Mouse (Mus musculus) right cerebral cortex, postnatal 14 days (tissue): ENCODE data around the gene Cela1.

ENCODE experiments used
- DNase-seq: peaks from one replicate; pipeline ENCODE4 v3.0.0; 2022

The Cela1 gene

DNA sequence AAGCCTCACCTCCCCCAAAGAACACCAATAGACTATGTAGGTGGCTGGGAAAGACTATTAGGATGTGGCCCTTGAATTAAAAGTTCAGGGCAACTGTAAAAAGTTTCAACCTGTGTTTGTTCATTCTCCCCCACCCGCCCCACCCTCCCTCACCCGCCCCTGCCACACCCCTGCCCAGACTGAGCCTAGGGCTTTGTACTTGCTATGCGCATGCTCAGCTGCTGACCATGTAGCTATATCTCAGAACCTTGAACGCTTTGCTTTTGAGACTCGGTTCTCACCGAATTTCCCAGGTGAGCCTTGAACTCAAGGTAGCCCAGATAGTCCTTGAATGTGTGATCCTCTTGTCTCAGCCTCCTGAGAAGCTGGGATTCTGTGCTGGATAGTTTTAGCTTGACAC lies 14.1 kb upstream of the Cela1 start:
- DNase-seq = no peak

GRCm38 (mm10) chr15:100701108-100701507 lies 13.4 kb upstream of the Cela1 start:
- DNase-seq = no peak

DNA sequence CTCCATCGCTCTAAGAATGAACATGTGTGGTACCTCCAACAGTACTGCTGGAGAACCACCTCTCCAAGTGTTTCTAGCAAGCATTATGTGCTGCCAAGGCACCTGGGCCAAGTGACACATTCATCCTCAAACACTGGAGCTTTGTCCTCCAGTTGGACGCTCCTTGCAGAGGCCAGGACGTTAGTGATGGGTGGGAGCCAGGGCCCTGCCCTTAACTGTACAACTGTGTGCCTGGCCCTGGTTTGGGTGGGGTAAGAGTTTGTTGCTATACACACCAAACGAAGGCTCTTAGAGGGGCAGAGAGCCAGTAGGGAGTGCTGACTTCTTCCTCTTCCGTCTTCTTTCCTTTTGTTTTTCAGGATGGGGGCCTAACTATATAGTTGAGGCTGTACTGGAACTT lies 12.7 kb upstream of the Cela1 start:
- DNase-seq = no peak

DNA sequence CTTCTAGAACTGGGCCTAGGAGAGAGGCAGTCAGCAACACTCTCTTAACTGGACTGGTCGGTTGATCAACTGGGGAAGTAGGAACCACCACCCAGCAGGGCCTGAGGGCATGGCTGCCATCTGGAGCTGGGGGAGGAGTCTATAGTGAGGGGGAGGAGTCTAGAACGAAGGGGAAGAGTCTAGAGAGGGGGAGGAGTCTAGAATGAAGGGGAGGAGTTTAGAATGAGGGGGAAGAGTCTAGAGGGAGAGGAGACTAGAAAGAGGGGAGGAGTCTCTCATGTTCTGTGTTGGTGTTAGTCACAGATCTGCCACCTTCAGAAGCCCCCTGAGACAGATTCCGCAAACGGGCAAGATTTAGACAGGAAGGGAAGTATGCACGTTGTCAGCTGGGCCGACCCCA lies 11.7 kb upstream of the Cela1 start:
- no peak for DNase-seq

GRCm38 (mm10) chr15:100698078-100698477 lies 10.4 kb upstream of the Cela1 start:
- DNase-seq = no peak

GRCm38 (mm10) chr15:100694406-100694805 lies 6.7 kb upstream of the Cela1 start:
- no peak for DNase-seq

GRCm38 (mm10) chr15:100691990-100692389 lies 4.3 kb upstream of the Cela1 start:
- DNase-seq = no peak

DNA sequence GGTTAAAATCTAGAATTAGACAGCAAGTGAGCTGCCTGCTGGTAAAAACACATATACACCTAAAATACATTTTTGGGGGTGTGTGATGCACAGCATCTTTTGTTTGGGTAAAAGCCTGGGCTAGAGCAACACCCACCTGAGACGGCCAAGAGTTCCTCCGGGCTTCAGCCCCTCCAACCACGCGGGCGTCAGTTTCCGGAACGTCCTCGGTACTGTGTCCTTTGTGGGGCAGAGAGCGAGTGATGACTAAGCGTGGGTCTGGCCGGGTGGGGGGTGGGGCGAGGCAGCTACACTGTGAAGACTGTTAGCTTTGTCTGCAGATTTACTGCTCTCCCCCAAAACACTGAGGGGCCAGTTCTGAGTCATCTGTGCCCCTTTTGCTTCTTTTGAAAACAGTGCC lies 732 bp downstream of the Cela1 start:
- DNase-seq = peak; percentile 30

- DNase-seq = no peak
Observed at GRCm38 (mm10) chr15:100686434-100686833, 1.3 kb downstream of the Cela1 start.

GRCm38 (mm10) chr15:100685849-100686248 lies 1.9 kb downstream of the Cela1 start:
- DNase-seq = no peak

GRCm38 (mm10) chr15:100685255-100685654 lies 2.5 kb downstream of the Cela1 start:
- DNase-seq = no peak

GRCm38 (mm10) chr15:100684450-100684849 lies 3.3 kb downstream of the Cela1 start:
- no peak for DNase-seq

- peak; percentile 83 for DNase-seq
Observed at GRCm38 (mm10) chr15:100683041-100683440, 4.7 kb downstream of the Cela1 start.

DNA sequence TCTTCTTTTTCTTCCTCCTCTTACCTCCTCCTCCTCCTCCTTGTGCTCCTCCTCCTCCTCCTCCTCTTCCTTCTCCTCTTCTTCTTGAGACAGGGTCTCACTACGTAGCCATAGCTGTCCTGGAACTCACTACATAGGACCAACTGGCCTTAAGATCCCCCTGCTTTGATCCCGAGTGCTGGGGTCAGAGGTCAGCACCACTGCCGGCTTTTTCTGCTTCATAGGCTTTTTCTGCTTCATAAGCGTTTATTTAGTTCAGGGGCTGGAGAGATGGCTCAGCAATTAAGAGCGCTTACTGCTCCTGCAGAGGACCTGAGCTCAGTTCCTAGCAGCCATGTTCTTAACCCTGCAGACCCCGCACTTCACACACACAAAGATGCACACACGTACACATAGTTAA lies 6.0 kb downstream of the Cela1 start:
- DNase-seq = no peak

DNA sequence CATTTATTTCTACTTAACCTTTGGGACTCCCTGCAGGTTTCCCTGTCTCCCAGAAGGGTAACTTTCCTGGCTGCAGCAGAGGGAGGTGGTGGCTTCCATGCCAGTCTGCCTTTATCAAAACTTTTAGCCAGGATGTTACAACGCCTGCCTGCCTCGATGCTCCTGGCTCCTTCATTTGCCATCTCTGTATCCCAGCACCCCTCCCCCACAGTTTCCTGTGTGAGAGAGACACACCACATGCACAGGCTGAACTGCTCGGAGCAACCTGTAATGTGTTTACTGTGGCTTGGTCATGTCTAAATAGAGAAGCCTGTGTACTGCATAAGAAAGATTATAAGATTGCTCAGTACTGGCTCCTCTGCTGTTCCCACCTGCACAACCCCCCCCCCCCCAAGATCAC lies 7.3 kb downstream of the Cela1 start:
- no peak for DNase-seq

- no peak for DNase-seq
Observed at GRCm38 (mm10) chr15:100679005-100679404, 8.7 kb downstream of the Cela1 start.

DNA sequence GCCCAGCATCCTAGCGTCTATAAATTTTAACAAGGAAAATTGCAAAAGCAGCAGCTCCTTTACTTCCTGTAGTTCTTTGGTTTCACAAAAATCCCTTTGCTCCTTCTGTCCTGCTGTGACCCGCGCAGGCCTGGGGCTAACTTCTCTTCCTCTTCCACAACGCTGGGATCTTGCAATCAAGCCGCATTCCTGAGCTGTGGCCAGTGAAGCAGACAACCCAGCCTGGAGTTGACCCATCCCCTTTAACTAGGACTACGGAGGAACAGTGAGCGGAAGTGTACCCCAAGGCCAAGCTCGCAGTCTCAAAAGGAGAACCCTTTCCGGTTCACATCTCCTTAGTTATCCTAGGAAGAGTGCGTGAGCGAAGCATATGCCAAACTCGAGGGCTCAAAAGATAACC lies 9.1 kb downstream of the Cela1 start:
- no peak for DNase-seq

DNA sequence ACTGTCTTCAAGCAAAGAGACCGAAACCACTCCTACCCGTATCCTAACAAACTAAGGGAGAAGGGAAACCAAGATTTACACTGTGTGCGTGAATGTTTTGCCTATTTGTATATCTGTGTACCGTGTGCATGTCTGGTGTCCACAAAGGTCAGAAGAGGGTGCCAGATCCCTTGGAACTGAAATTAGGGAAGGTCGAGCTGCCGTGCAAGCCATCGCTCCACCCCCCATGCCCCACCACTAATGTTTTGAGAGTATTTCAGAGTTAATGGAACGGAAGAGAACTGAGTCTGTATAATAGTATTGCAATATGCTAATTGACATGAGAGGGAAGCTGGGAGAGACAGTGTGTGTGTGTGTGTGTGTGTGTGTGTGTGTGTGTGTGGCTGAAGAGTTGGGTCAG lies 10.0 kb downstream of the Cela1 start:
- no peak for DNase-seq

DNA sequence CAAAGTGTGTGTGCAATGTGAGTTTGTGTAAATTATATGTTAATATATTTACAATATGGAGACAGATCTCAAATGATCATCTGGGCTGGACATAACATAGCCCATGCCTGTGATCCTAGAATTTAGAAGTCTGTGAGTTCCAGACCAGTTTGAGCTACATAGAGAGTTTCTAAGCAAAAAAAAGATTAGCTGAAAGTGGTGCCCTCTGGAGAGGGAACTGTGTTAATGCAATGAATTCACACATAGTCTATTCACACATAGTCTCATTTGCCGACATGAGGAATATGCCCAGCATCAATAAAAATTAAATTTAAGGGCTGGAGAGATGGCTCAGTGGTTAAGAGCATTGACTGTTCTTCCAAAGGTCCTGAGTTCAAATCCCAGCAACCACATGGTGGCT lies 11.2 kb downstream of the Cela1 start:
- DNase-seq = no peak

GRCm38 (mm10) chr15:100675486-100675885 lies 12.2 kb downstream of the Cela1 start:
- DNase-seq = no peak

DNA sequence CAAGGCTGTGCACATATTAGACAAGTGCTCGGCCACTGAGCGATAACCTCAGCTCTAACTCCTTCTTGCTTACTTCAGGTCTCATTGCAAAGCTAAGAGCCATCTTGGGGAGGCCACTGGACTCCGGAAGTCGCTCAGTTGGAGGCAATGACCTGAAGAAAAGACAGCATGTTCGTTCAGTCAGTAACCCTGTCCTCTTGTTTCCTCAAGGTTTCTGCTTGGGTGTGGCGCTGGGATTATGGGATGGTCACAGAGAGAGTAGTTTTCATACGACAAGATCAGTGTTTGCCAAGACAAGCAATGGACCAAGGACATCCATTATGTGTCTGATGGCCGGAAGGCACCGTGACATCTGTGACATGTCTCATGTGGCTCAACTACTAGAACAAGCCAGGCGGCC lies 13.2 kb downstream of the Cela1 start:
- DNase-seq = no peak

- DNase-seq = no peak
Observed at GRCm38 (mm10) chr15:100673585-100674391, 13.9 kb downstream of the Cela1 start.

DNA sequence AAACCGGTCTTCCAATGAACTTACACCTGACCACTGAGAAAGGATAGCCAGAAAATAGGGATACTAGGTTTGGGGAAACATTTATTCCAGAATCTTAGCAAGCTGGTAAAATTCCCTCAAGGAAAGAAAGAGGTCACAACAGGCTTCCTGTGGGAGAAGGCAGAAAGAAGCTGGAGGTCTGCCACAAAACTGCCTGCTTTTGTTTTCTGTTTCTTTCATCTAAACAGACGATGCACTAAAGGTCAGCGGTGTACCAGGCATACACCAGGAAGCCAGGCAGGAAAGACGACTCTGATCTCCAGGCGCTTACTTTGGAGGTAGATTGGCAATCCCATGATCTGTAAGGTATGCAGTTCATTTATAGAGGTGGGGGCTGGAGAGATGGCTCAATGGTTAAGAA lies 16.9 kb downstream of the Cela1 start:
- no peak for DNase-seq

DNA sequence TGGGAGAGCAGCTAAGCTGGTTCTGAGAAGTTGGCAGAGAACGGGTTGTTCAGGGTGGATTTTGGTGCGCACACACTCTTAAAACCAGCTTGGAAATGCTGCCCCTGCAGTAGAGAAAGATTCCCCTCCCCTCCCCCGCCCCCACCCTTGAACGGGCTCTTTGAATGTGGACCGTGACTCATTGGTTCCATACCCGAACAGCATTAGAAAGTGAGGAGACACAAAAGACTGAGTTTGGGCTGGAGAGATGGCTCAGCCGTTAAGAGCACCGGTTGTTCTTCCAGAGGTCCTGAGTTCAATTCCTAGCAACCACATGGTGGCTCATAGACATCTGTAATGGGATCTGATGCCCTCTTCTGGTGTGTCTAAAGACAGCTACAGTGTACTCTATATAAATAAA lies 17.7 kb downstream of the Cela1 start:
- DNase-seq = no peak

DNA sequence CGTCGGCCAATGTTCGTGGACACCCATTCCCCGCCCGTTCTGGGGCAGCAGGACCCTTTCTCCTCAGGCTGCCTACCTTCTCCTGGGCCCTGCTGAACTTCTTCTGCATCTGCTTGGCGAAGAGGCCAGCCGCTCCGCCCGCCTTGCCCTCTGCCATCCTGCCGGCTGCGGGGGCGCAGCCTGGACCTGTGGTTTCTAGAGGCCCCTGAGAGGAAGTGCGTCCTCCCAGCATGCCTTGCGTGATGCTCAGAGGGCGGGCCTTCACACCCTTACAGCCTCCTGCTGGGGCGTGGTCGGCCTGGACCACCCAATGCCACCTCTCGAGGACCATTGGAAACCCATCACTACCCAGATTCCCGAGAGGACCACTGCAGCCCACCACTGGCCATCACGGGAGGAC lies 18.4 kb downstream of the Cela1 start, which contains the start of gene Bin2:
Bin2 (minus strand) TSS at position 217 of the 400 bp plus-strand sequence.
- DNase-seq = peak; percentile 28
